Mouse (Mus musculus) erythroblast, embryonic 14.5 days (primary cell): Measurements from ENCODE around the gene Clcnkb.

Source experiments
- GATA1 ChIP-seq: IDR thresholded peaks from 2 replicates; pipeline ENCODE4 v1.6.1; 2012; ENCODE audit warnings: low read length, inconsistent platforms, mixed read lengths
- TAL1 ChIP-seq: IDR thresholded peaks from 3 replicates; pipeline ENCODE4 v1.6.1; 2012; ENCODE audit warnings: low read length, inconsistent platforms, mixed read lengths

DNA sequence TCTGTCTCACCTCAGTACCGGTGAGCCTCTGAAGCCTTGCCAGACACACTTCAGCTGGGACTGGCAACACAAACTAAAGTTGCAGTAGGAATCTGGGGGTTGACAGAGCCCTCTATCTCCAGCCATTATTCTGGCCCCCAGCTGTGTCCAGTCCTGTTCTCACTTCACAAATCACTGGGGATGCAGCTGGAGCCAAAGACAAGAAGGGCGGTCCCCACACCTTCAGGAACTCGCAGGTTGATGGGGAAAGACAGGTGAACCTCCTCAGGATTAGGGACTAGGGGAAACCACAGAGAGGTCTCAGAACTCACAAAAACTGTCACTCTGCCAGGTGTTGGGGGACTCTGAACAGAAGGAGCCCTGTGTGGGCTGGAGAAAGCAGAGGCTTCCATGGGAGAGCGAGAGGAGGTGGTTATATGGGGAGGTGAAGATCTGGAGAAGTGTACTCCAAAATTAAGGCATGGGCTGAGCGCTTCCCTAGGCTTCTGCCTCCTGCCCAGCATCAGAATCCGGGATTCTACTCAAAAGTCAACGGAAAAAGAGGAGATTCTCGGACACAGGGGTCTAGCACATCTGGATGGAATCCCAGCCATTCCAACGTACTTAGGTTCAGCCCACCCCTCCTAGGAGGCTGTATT lies 4.5 kb upstream of the Clcnkb start, which contains the start of gene Hspb7:
- TF ChIP-seq GATA1 (no peak), TAL1 (no peak)
